Mouse (Mus musculus): Measurements from ENCODE around the gene Arhgap10. TPM values are rescaled to one million over a fixed set of nuclear protein-coding genes. Genes with fewer than 3 reads are reported as not detected.

The Arhgap10 gene
- polyA plus RNA-seq, 1 experiment from 2014 or later: 3.9 TPM

DNA sequence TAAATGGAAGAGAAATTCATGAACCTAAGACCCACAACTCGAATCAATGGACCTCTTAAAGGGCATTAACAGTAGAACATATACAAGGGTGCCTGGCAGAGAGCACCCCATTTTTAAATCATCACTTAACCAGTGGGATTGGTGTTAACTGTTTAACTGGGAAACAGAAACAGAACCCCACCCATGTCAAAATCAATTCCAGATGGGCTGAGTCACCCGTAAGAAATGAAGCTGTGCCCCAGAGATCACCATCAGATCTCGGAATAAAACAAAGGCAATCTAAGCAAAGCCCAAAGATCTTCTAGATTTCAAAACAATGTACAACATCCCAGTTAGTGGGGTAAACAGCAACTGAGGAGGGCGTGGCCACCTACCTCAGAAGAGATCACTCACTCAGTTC is 89.3 kb downstream of the Arhgap10 start:
- H3K4me2 ChIP-seq (ENCODE audit: low read depth, low read length): no peak overlapping the region
- H3K4me1 ChIP-seq (ENCODE audit: insufficient read depth): peaks cover 4% of the 10 kb centered on the region; the same call in 1 of the 2 replicates
- ATAC-seq (no peak), DNase-seq (no peak)
- no peaks in the 10 kb centered on the region for H3K9me3 ChIP-seq (ENCODE audit: low read length)
- WGBS (ENCODE audit: insufficient replicate concordance): 69% methylated on average over 4 of the region's 4 CpGs
- H3K27ac ChIP-seq (ENCODE audit: low read depth): no peak overlapping the region
- TF ChIP-seq CTCF (IDR thresholded peaks at IDR 0.05; ENCODE audit: low read depth) (no peak), EP300 (IDR thresholded peaks at IDR 0.05; ENCODE audit: low read depth) (no peak)
- H3K9ac ChIP-seq (replicated peaks): no peak overlapping the region
- no peaks in the 10 kb centered on the region for H3K27me3 ChIP-seq (ENCODE audit: insufficient read depth, low read length)
- H3K4me3 ChIP-seq (ENCODE audit: low read depth, low read length): no peak overlapping the region
- H3K36me3 ChIP-seq (replicated peaks; ENCODE audit: insufficient read depth, low read length): no peaks in the 10 kb centered on the region

DNA sequence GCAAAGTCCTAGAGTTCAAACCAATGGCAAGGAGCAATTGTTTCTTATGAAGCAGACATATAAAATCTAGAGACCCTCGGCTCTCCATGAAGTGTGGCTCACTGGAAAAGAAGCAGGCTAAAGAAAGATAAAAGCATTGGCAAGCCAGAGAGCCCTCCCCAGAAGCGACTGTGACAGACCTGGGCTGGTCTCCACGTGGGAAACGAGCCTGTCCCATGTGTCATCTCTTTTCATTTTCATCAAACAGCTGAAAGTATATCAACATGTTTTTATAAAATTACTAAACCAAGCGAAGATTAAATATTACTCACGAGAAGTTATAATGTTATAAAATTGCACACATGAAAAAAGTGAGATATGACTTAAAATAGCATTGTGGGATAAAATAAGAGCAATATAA is 89.7 kb downstream of the Arhgap10 start:
- TF ChIP-seq EP300 (IDR thresholded peaks at IDR 0.05; ENCODE audit: low read depth) (no peak), CTCF (IDR thresholded peaks at IDR 0.05; ENCODE audit: low read depth) (no peak)
- H3K27me3 ChIP-seq (ENCODE audit: insufficient read depth, low read length): no peaks in the 10 kb centered on the region
- H3K4me2 ChIP-seq (ENCODE audit: low read depth, low read length): no peak overlapping the region
- no peaks in the 10 kb centered on the region for H3K9me3 ChIP-seq (ENCODE audit: low read length)
- no peak overlapping the region for H3K9ac ChIP-seq (replicated peaks)
- no peak for DNase-seq
- no peak overlapping the region for H3K4me3 ChIP-seq (ENCODE audit: low read depth, low read length)
- H3K27ac ChIP-seq (ENCODE audit: low read depth): no peak overlapping the region
- H3K36me3 ChIP-seq (replicated peaks; ENCODE audit: insufficient read depth, low read length): no peaks in the 10 kb centered on the region
- H3K4me1 ChIP-seq (ENCODE audit: insufficient read depth): peaks cover 8% of the 10 kb centered on the region
- no peak for ATAC-seq
- 62% methylated on average over 6 of the region's 6 CpGs for WGBS (ENCODE audit: insufficient replicate concordance)

DNA sequence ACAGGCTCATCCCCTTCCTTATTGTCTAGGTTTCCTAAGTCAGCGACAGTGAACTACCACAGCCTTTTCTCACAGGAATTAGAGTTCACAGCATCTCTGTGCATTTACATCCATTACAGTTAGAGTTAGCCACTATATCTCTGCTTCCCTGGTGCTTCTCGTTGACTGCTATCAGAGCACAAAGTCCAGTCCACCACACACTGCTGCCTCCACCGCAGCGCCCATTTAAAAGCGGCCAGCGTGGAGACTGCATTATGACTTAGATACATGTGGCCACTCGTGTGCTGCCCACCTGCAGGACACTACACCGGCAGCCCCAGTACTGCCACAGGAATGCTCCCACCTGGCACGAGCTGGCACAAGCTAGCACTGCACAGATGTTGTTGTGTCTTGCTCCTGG is 90.3 kb downstream of the Arhgap10 start:
- H3K9ac ChIP-seq (replicated peaks): no peak overlapping the region; the same call in 1 of the 2 replicates
- no peak for TF ChIP-seq EP300 (IDR thresholded peaks at IDR 0.05; ENCODE audit: low read depth)
- TF ChIP-seq CTCF (IDR thresholded peaks at IDR 0.05; ENCODE audit: low read depth): no peak
- WGBS (ENCODE audit: insufficient replicate concordance): 60% methylated on average over 9 of the region's 9 CpGs
- DNase-seq (no peak), ATAC-seq (no peak)
- no peaks in the 10 kb centered on the region for H3K9me3 ChIP-seq (ENCODE audit: low read length)
- H3K4me2 ChIP-seq (ENCODE audit: low read depth, low read length): peak overlapping the region; percentile 45
- H3K4me1 ChIP-seq (ENCODE audit: insufficient read depth): peaks cover 10% of the 10 kb centered on the region
- H3K4me3 ChIP-seq (ENCODE audit: low read depth, low read length): no peak overlapping the region
- H3K27me3 ChIP-seq (ENCODE audit: insufficient read depth, low read length): no peaks in the 10 kb centered on the region
- H3K36me3 ChIP-seq (replicated peaks; ENCODE audit: insufficient read depth, low read length): no peaks in the 10 kb centered on the region
- H3K27ac ChIP-seq (ENCODE audit: low read depth): peak overlapping the region; percentile 55

DNA sequence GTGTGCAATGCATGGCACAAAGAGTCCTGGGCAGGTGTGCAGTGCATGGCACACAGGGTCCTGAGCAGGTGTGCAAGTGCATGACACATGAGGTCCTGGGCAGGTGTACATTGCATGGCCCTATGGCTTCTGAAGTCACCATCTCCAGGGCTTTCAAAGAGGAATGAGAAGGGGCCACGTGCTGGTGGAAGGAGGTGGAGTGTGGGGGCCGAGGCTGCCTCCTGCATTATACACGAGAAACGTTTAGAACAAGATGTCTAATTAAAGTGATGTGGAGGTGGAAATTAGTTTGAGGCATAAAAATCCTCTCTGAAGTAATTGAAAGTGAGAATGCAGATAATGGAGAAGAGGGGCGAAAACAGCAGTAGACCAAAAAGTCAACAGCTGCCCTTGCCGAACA is 93.9 kb downstream of the Arhgap10 start:
- H3K9ac ChIP-seq (replicated peaks): no peak overlapping the region
- H3K36me3 ChIP-seq (replicated peaks; ENCODE audit: insufficient read depth, low read length): peaks cover 4% of the 10 kb centered on the region; the same call in 1 of the 2 replicates
- no peaks in the 10 kb centered on the region for H3K27me3 ChIP-seq (ENCODE audit: insufficient read depth, low read length)
- no peak for ATAC-seq
- TF ChIP-seq EP300 (IDR thresholded peaks at IDR 0.05; ENCODE audit: low read depth) (no peak), CTCF (IDR thresholded peaks at IDR 0.05; ENCODE audit: low read depth) (no peak)
- H3K4me3 ChIP-seq (ENCODE audit: low read depth, low read length): no peak overlapping the region
- no peaks in the 10 kb centered on the region for H3K9me3 ChIP-seq (ENCODE audit: low read length)
- H3K4me1 ChIP-seq (ENCODE audit: insufficient read depth): peaks cover 11% of the 10 kb centered on the region
- 68% methylated on average over 4 of the region's 6 CpGs for WGBS (ENCODE audit: insufficient replicate concordance)
- no peak overlapping the region for H3K4me2 ChIP-seq (ENCODE audit: low read depth, low read length)
- H3K27ac ChIP-seq (ENCODE audit: low read depth): no peak overlapping the region
- DNase-seq: no peak

GRCm38 (mm10) chr8:77422632-77423252 is 95.0 kb downstream of the Arhgap10 start:
- peak; percentile 96 for ATAC-seq
- Histone ChIP-seq H3K36me3 (replicated peaks; ENCODE audit: insufficient read depth, low read length) (peaks cover 8% of the 10 kb centered on the region; the same call in 1 of the 2 replicates), H3K9ac (replicated peaks) (peak overlapping the region; percentile 31; the same call in 1 of the 2 replicates), H3K9me3 (ENCODE audit: low read length) (no peaks in the 10 kb centered on the region), H3K4me3 (ENCODE audit: low read depth, low read length) (peak overlapping the region; percentile 35), H3K4me1 (ENCODE audit: insufficient read depth) (peaks cover 11% of the 10 kb centered on the region), H3K27me3 (ENCODE audit: insufficient read depth, low read length) (no peaks in the 10 kb centered on the region), H3K4me2 (ENCODE audit: low read depth, low read length) (peak overlapping the region; percentile 63), H3K27ac (ENCODE audit: low read depth) (peak overlapping the region; percentile 72)
- DNase-seq: peak; percentile 58
- 18% methylated on average over 15 of the region's 15 CpGs for WGBS (ENCODE audit: insufficient replicate concordance)
- TF ChIP-seq EP300 (IDR thresholded peaks at IDR 0.05; ENCODE audit: low read depth): no peak; the same call in 1 of the 2 replicates
- no peak for TF ChIP-seq CTCF (IDR thresholded peaks at IDR 0.05; ENCODE audit: low read depth)

DNA sequence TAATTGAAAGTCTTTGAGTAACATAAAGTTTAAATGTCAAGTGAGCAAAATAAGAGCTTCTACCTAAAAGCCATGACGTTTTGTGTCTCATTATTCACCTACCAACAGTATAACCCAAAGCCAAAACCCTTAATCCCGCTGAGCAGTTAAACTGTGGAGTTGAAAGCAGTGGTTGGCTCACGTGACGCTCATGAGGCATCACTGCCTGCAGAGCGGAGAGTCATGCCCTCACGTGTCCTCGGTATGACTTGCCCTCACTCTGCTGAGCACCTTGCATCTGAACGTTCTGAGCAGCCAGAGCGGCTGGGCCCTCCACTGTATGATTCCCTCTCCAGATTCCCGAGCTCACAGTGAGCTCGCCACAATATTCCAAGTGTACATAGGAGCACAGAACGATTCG is 96.2 kb downstream of the Arhgap10 start:
- ATAC-seq (no peak), DNase-seq (no peak)
- no peaks in the 10 kb centered on the region for H3K27me3 ChIP-seq (ENCODE audit: insufficient read depth, low read length)
- no peak overlapping the region for H3K9ac ChIP-seq (replicated peaks)
- no peak for TF ChIP-seq CTCF (IDR thresholded peaks at IDR 0.05; ENCODE audit: low read depth)
- TF ChIP-seq EP300 (IDR thresholded peaks at IDR 0.05; ENCODE audit: low read depth): no peak
- no peaks in the 10 kb centered on the region for H3K9me3 ChIP-seq (ENCODE audit: low read length)
- H3K4me3 ChIP-seq (ENCODE audit: low read depth, low read length): no peak overlapping the region
- peaks cover 11% of the 10 kb centered on the region for H3K4me1 ChIP-seq (ENCODE audit: insufficient read depth)
- peaks cover 8% of the 10 kb centered on the region; the same call in 1 of the 2 replicates for H3K36me3 ChIP-seq (replicated peaks; ENCODE audit: insufficient read depth, low read length)
- WGBS (ENCODE audit: insufficient replicate concordance): 84% methylated on average over 13 of the region's 13 CpGs
- H3K27ac ChIP-seq (ENCODE audit: low read depth): no peak overlapping the region
- no peak overlapping the region for H3K4me2 ChIP-seq (ENCODE audit: low read depth, low read length)

Measured in liver, postnatal 0 days (tissue).